Comparison of ENCODE assay signal across 11 mouse cellular contexts in the genomic region with DNA sequence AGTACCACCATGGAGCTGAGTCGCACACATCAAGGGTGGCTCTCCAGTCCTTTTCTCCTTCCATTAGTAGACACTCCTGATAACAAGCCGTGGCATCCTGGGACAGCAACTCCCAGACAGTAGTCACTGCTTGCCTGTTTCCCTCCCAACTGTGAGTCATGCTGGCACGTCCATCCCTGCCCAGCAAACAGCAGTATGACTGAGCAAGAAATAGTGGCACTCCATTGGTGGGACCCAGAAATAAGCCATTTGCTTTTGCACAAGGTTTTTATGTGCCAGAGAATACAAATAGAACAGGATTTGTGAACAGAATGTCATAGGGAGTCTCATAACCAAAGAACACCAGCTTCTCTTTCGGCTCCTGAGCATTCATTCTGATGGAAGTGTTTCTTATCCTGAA.
"Had no signal": no experiment of that assay in that cellular context is flagged by ENCODE, and none has a peak within 500 bp of the region (broad histone marks: within the 10 kb centered on the region; RNA-seq: fewer than 3 reads in every experiment).

No protein-coding gene starts in this region.

- DNase-seq: kidney, adult 18-20 months; kidney, postnatal 10 days; liver; liver, embryonic 13.5 days; liver, postnatal 0 days; lung, postnatal 14 days; midbrain, embryonic 14.5 days; right cerebral cortex, postnatal 4 days; spleen, adult 18-20 months; thymus, adult 2 months; thymus, postnatal 25 days had no signal
